Mouse (Mus musculus): ENCODE measurements around the gene Lin37.

DNA sequence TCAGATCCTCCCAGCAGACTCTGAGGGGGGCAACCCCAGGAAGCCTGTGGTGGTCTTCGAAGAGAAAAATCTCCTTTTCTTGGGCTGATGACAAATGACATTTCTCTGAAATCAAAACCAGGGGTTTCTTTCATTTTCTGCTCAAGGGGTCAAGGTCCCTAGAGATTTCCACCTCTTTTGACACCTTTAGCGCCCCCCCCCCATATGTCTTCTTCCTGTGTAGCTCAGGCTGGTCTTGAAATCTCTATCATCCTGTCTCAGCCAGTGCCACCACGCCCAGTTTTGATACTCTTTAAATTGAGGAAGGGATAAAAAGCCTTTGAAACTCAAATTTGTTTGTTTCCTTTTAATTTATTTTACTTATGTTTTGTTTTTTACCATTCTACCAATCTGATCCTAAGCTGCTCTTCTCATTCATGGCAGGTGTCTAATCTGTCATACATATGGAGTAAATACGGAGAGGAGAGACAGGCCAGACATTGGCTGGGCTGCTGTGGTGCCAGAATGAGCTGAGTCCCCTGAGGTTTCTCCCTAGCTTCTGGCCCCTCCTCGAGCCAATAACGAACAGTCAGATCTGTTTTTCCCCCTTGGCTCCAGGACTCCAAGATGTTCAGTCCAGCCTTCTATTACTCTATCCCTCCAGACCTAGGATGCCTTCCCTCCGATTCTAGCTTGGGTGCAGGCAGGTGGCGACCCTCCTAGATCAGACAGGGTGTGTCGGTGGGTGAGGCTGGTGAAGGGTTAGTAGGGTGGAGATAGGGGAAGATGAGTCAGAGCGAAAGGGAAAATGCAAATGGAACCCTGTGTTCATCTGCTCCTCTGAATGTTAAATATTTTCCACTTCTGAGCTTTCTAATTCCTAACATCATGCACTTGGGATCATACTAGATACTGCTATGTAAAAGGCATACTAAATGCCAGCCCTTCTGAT, 34.2 kb upstream of the Lin37 start:
- no peak for TF ChIP-seq CTCF (IDR thresholded peaks at IDR 0.05; ENCODE audit: low read depth, low read length)
- no peak for TF ChIP-seq TAL1 (conservative IDR thresholded peaks at IDR 0.05; ENCODE audit: low read depth, low read length)
- no peak for TF ChIP-seq POLR2AphosphoS5 (IDR thresholded peaks at IDR 0.05; ENCODE audit: insufficient replicate concordance, low read depth, low read length)
- no peak for TF ChIP-seq GATA1 (IDR thresholded peaks at IDR 0.05; ENCODE audit: borderline replicate concordance, low read length)
- TF ChIP-seq GATA2 (IDR thresholded peaks at IDR 0.05; ENCODE audit: borderline replicate concordance, low read depth, low read length): no peak

Measured in G1E (cell line).